Mouse (Mus musculus) stomach, embryonic 16.5 days (tissue): ENCODE data around the gene Glb1l. TPM values are rescaled to one million over a fixed set of nuclear protein-coding genes. Genes with fewer than 3 reads are reported as not detected.

Source experiments
- ATAC-seq: fragments of 200-750 bp; cut with Nextera tagmentation; 2 replicates; pipeline ENCODE4 v1.8.0; 2017; ENCODE audit warnings: moderate number of reproducible peaks, moderate TSS enrichment; ENCODE audit not compliant: insufficient read depth, low FRiP score
- H3K27ac ChIP-seq: fragments of 300-500 bp; sonication (generic); 2 replicates; pipeline ENCODE4 v1.5.1; 2014; ENCODE audit warnings: low read length
- H3K27me3 ChIP-seq: fragments of 300-500 bp; sonication (generic); 2 replicates; pipeline ENCODE4 v1.6.1; 2014; ENCODE audit warnings: low read length, control low read depth, mixed read lengths; ENCODE audit not compliant: control insufficient read depth, insufficient read depth
- H3K36me3 ChIP-seq: fragments of 300-500 bp; sonication (generic); 2 replicates; pipeline ENCODE4 v1.6.1; 2014; ENCODE audit warnings: low read length; ENCODE audit not compliant: control insufficient read depth, insufficient read depth
- H3K4me1 ChIP-seq: fragments of 300-500 bp; sonication (generic); 2 replicates; pipeline ENCODE4 v1.6.1; 2014; ENCODE audit warnings: low read length, control low read depth, mixed read lengths; ENCODE audit not compliant: control insufficient read depth, insufficient read depth
- H3K4me2 ChIP-seq: fragments of 300-500 bp; sonication (generic); 2 replicates; pipeline ENCODE4 v1.6.1; 2014; ENCODE audit warnings: low read depth, low read length, mixed read lengths
- H3K4me3 ChIP-seq: fragments of 300-500 bp; sonication (generic); replicated peaks from 2 replicates; pipeline ENCODE4 v1.5.1; 2014; ENCODE audit warnings: mild to moderate bottlenecking, low read length
- H3K9ac ChIP-seq: fragments of 300-500 bp; sonication (generic); 2 replicates; pipeline ENCODE4 v1.6.1; 2014; ENCODE audit warnings: low read length
- H3K9me3 ChIP-seq: fragments of 300-500 bp; sonication (generic); replicated peaks from 2 replicates; pipeline ENCODE4 v1.6.1; 2016; ENCODE audit warnings: low read length, control low read depth; ENCODE audit not compliant: control insufficient read depth
- WGBS: fragments of 180-500 bp; shearing (Covaris S2); extraction: QIAGEN DNeasy Blood & Tissue Kit; methylation state at CpG from one replicate; pipeline ENCODE4 v1.1.7; 2014; 5-methylcytosine and 5-hydroxymethylcytosine counted together
- polyA plus RNA-seq: library from polyadenylated mRNA; unstranded; fragments of >200 nt; fragmentation: Nextera tagmentation; extraction: Ambion mirVana; gene quantifications from 2 replicates; pipeline ENCODE4 v1.2.1, GENCODE M21; 2015

Gene Glb1l
- polyA plus RNA-seq, 1 experiment from 2014 or later, result 20.1 TPM

DNA sequence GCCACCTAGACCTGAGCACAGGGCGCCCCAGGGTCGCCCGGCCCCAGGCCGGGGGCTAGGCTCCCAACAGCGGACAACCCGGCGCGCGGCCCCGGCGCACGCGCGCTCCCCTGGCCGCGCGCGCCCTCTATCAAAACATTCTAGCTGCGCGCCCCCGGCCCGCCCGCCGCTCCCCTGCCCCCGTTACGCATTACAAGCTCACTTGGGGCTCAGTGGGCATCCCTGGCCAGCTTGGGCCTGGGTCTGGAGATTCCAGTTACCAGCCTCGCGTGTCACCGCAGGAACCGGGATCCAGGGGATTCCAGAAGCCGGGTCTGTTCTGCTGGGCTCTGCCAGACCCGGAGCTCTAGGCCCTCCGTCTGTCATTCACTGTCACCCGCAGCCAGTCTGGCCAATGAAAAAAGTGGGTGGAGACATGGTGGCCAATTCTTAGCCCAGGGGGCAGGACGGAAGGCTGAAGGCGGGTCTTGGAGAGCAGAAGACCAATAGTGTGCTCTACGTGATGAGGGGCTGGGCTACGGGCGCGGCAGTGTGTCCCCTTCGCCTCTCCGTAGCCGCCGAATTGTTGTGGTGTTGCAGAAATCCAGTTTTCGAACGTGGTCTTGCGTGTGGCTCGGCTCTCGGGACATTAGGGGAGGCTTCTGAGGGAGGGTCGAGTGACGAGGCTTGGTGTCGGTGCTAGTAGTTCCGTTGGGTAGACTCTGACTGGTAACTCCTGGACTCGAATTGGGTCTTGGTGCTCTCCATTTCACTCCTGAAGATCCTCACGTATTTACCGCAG lies 18.8 kb downstream of the Glb1l start, which contains the start of the genes Ankzf1 and Atg9a:
TSS of gene Ankzf1 (plus strand) at position 530 of the 781 bp plus-strand sequence.
TSS of gene Atg9a (minus strand) at position 575 of the 781 bp plus-strand sequence.
- no peaks in the 10 kb centered on the region for H3K9me3 ChIP-seq
- peak; percentile 100 for ATAC-seq
- peaks cover 17% of the 10 kb centered on the region for H3K4me1 ChIP-seq
- 0 out of 2 replicates have a peak, but pooled peaks cover 4% of the 10 kb centered on the region for H3K36me3 ChIP-seq
- peak within 1 kb of the TSS; percentile 96 for H3K9ac ChIP-seq
- WGBS, result under 1% methylated on average over 56 of the region's 56 CpGs
- H3K27ac ChIP-seq, result peak within 1 kb of the TSS; percentile 97
- peak within 1 kb of the TSS; percentile 90 for H3K4me2 ChIP-seq
- H3K4me3 ChIP-seq, result peak within 1 kb of the TSS; percentile 92
- H3K27me3 ChIP-seq, result no peaks in the 10 kb centered on the region

DNA sequence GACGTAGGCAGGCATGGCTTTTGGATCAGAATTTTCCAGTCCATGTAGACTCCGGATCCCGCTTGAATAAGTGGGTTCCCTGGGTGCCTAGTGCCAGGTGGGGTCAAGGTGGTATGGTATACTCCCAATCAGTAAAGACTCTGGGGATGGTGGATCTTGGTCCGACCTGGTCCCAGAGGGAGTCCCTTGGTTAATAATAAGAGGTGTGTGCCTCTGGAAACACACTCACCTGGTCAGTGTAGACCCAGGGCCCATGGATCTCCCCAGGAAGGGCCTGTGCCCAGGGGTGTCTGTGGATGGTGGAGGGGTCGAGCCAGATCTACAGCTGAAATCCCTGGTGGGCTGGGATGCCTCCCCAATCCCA lies 19.4 kb downstream of the Glb1l start:
- Histone ChIP-seq H3K27ac (peak overlapping the region; percentile 85), H3K4me3 (peak overlapping the region; percentile 92), H3K4me2 (peak overlapping the region; percentile 90), H3K27me3 (no peaks in the 10 kb centered on the region), H3K4me1 (peaks cover 17% of the 10 kb centered on the region), H3K36me3 (peaks cover 7% of the 10 kb centered on the region), H3K9ac (peak overlapping the region; percentile 96), H3K9me3 (no peaks in the 10 kb centered on the region)
- ATAC-seq, result no peak
- 40% methylated on average over 5 of the region's 5 CpGs for WGBS

DNA sequence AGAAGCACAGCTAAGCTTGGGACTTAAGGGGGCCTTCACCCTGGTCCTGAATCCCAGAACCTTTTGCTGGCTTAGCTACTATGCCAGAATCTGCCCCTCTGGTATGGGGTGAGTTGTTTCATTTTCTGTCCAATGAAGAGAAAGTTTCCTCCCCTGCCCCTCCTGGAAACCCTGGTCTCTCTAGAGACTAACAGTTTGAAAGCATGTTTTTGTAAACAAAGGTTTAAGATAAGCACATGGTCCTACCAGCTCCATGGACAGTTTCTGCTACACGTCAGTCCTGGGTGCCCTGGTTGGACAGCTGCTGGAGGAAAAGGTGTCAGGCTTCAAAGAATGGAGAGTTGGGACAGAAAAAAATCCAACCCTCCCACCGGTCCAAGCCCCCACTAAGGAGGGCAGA lies 20.0 kb downstream of the Glb1l start:
- WGBS, result 41% methylated on average over 2 of the region's 2 CpGs
- Histone ChIP-seq H3K27me3 (no peaks in the 10 kb centered on the region), H3K27ac (no peak overlapping the region), H3K36me3 (peaks cover 10% of the 10 kb centered on the region), H3K4me1 (peaks cover 17% of the 10 kb centered on the region), H3K4me2 (peak overlapping the region; percentile 90; the same call in 1 of the 2 replicates), H3K9me3 (no peaks in the 10 kb centered on the region), H3K9ac (peak overlapping the region; percentile 96), H3K4me3 (0 out of 2 replicates have a peak overlapping the region, but pooled peaks have one; percentile 92)
- ATAC-seq, result no peak

DNA sequence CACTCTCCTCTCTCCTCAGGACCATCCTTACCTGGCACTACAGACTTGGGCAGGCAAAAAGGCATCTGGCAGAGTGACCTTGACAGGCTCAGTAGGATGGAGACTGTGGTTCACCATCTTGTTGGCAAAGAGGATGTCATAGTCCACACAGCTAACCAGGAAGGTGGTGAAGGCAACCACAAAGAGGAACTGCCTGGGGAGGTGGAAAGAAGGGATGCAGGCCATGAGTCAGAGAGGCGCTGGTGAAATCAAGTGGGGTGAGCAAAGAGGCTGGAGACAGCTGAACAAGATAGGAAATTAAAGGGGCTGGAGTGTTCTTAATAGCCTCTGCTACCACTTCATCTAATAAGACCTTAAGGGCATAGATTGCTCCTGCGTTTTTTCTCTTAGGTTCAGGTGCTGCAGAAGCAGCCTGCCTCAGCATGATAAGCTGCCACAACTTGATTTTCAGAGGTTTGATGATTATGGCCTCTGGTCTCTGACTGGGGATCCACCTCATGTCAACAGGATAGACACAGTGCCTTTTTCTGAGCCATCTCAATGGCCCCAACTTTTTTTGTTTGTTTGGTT lies 22.6 kb downstream of the Glb1l start:
- no peak overlapping the region for H3K4me3 ChIP-seq
- peaks cover 10% of the 10 kb centered on the region for H3K4me1 ChIP-seq
- no peak overlapping the region for H3K9ac ChIP-seq
- ATAC-seq, result no peak
- H3K9me3 ChIP-seq, result no peaks in the 10 kb centered on the region
- WGBS, result 83% methylated on average over 2 of the region's 2 CpGs
- H3K27me3 ChIP-seq, result no peaks in the 10 kb centered on the region
- H3K36me3 ChIP-seq, result peaks cover 11% of the 10 kb centered on the region
- H3K4me2 ChIP-seq, result no peak overlapping the region
- H3K27ac ChIP-seq, result no peak overlapping the region

DNA sequence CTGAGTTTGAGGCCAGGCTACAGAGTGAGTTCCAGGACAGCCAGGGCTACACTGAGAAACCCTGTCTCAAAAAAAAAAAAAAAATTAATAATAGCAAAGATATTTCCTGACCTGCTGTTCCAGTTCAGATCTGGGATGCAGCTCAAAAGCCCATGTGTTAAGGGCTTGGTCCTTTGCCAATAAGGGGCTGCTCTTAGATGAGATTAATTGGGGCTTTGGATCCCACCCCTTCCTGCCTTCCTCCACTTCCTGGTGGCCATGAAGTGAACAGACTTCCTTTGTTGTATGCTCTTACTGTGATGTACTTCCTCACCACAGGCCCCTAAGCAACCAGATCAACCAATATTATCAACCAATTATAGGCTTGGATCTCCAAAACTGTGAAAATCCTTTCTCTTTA lies 23.5 kb downstream of the Glb1l start:
- peaks cover 10% of the 10 kb centered on the region for H3K4me1 ChIP-seq
- no peak overlapping the region for H3K4me2 ChIP-seq
- H3K9ac ChIP-seq, result no peak overlapping the region
- no peak overlapping the region for H3K4me3 ChIP-seq
- peaks cover 19% of the 10 kb centered on the region for H3K36me3 ChIP-seq
- 0 out of 2 replicates have a peak, but pooled peaks cover 3% of the 10 kb centered on the region for H3K9me3 ChIP-seq
- no peak for ATAC-seq
- no peaks in the 10 kb centered on the region for H3K27me3 ChIP-seq
- H3K27ac ChIP-seq, result no peak overlapping the region

DNA sequence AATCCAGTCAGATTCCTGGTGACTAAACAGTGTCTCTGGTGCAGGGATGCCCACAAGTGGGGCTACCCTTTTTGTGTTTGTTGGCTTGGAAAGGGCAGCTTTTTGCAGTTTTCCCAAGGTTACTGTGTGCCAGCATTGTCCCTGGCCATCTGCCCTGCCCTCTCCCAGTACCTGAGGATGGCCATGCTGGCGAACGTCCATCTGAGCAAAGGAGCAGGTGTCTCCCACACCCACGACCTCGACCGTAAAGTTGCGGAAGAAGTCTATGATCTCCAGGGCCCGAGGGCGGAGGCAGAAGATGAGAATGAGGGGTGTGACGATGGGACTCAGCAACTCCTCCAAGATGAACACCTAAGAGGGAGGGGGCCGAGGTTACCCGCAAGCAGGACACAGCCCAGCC lies 25.1 kb downstream of the Glb1l start:
- Histone ChIP-seq H3K9ac (no peak overlapping the region), H3K9me3 (0 out of 2 replicates have a peak, but pooled peaks cover 3% of the 10 kb centered on the region), H3K4me1 (peaks cover 6% of the 10 kb centered on the region), H3K36me3 (peaks cover 20% of the 10 kb centered on the region), H3K27ac (no peak overlapping the region), H3K4me3 (no peak overlapping the region), H3K27me3 (no peaks in the 10 kb centered on the region), H3K4me2 (no peak overlapping the region)
- 93% methylated on average over 11 of the region's 11 CpGs for WGBS
- ATAC-seq, result no peak

DNA sequence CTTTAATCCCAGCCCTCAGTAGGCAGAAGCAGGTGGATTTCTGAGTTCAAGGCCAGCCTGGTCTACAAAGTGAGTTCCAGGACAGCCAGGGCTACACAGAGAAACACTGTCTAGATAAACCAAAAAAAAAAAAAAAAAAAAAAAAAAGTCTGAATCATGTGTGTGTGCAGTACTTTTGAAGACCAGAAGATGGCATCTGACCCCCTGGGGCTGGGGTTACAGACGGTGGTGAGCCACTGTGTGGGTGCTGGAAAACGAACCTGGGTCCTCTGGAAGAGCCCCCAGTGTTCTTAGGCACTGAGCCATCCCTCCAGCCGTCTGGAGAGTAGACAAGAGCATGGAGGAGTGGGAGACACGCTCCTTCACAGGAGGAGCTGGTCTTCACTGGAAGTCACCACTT lies 28.5 kb downstream of the Glb1l start:
- no peak for ATAC-seq
- peaks cover 16% of the 10 kb centered on the region for H3K36me3 ChIP-seq
- no peak overlapping the region for H3K4me3 ChIP-seq
- H3K27ac ChIP-seq, result no peak overlapping the region
- H3K4me1 ChIP-seq, result peaks cover 13% of the 10 kb centered on the region
- H3K27me3 ChIP-seq, result no peaks in the 10 kb centered on the region
- no peak overlapping the region for H3K9ac ChIP-seq
- no peak overlapping the region for H3K4me2 ChIP-seq
- 71% methylated on average over 4 of the region's 4 CpGs for WGBS
- H3K9me3 ChIP-seq, result 0 out of 2 replicates have a peak, but pooled peaks cover 3% of the 10 kb centered on the region

DNA sequence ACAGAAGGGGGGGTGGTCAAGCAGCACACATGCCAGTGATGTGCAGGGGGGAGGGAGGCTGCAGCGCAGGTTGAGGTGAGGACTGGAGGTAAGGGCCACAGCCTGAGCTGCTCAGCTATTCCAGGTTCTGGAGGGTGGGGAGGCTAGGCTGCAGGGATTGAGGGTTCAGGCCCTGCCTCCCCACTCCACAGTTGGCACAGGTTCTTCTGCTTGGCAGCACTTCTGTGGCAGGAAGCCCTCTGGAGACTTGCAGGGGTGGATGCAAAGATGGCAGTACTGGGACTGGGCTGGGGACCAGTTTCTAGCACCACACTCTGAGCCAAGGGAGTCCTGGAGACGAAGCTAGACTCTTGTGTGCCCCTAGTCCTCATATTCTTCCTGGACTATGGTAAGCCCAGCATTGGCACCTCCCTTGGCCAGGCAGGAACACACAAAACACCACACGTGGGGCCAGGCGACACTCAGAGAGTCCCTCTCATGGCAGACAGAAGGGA lies 29.2 kb downstream of the Glb1l start:
- no peak overlapping the region for H3K27ac ChIP-seq
- peaks cover 15% of the 10 kb centered on the region for H3K36me3 ChIP-seq
- H3K9me3 ChIP-seq, result 0 out of 2 replicates have a peak, but pooled peaks cover 3% of the 10 kb centered on the region
- WGBS, result 85% methylated on average over 4 of the region's 4 CpGs
- H3K4me1 ChIP-seq, result peaks cover 13% of the 10 kb centered on the region
- H3K4me2 ChIP-seq, result no peak overlapping the region
- no peaks in the 10 kb centered on the region for H3K27me3 ChIP-seq
- no peak for ATAC-seq
- H3K4me3 ChIP-seq, result no peak overlapping the region
- no peak overlapping the region for H3K9ac ChIP-seq

DNA sequence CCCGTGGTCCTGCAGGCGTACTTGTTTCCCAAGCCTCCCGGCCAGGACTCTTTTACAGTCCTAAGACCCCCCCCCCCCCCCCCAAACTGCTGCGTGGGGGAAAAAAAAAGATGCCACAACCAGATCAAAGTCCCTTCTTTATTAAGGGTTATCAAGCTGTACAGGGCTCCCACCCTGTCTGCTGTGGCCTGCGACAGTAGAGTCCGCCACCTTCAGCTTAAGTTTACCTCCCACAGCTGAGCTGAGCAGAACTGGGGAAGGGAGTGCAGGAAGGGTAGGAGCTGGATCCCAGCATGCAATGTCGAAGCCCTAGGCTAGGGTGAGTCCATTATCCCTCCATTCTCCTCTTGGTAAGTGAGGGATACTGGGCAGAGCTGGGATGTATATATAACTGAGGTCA lies 29.9 kb downstream of the Glb1l start:
- Histone ChIP-seq H3K27me3 (no peaks in the 10 kb centered on the region), H3K4me2 (peak overlapping the region; percentile 97), H3K4me3 (peak overlapping the region; percentile 61; the same call in 1 of the 2 replicates), H3K36me3 (peaks cover 9% of the 10 kb centered on the region), H3K9me3 (0 out of 2 replicates have a peak, but pooled peaks cover 3% of the 10 kb centered on the region), H3K27ac (no peak overlapping the region), H3K9ac (0 out of 2 replicates have a peak overlapping the region, but pooled peaks have one; percentile 5), H3K4me1 (peaks cover 13% of the 10 kb centered on the region)
- no peak for ATAC-seq
- 31% methylated on average over 7 of the region's 7 CpGs for WGBS
